Mouse (Mus musculus) CD4-positive, CD25-positive, alpha-beta regulatory T cell, adult 4 months (primary cell): ENCODE data around the gene Mroh2a. TPM values are rescaled to one million over a fixed set of nuclear protein-coding genes. Genes with fewer than 3 reads are reported as not detected.

Experiments used
- ATAC-seq: one replicate; pipeline ENCODE4 v1.8.0; 2017
- polyA plus RNA-seq, 2 experiments: library from polyadenylated mRNA; unstranded; fragments of 100-300 nt; shearing (Covaris generic); gene quantifications; one replicate each; pipeline ENCODE4 v1.2.1; 2017

Gene Mroh2a
- polyA plus RNA-seq, 2 experiments from 2014 or later = 1.4 to 1.6 TPM

GRCm38 (mm10) chr1:88297480-88298258 is 70.9 kb downstream of the Mroh2a start:
- ATAC-seq = no peak

DNA sequence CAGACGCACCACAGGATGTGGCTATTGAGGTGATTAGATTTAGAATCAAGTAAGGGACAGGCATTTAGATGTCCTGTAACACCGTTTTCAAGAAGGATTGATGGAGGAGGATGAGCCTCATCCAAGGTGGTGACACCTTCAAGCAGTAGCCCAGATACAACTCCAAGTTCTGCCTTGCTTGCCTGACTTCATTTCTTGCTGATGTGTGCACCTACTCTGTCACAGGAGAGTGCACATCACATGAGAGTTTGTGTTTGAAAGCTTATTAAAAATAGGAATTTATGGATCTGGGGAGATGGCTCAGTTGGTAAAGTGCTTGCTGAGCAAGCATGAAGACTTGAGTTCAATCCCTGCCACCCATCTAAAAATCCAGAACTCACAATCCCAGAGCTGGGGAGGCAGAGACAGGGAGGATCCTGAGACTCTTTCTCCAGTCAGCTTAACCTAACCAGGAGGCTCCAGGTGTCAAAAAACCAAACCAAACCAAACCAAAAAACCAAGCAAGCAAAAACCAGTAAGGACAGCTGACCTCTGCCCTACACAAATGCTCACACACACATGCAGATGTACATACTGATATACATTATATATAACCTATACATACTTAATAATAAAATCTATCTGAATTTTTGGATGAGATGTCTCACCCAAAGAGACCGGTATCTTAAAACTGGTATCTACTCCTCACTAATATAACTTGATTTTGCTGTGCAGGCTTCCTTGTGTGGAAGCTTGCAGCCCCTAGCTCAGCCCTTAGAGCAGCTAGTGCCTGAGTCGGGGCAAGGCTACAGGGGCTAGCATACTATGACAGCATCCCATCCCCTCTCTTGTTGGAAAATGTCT is 72.1 kb downstream of the Mroh2a start:
- no peak for ATAC-seq

DNA sequence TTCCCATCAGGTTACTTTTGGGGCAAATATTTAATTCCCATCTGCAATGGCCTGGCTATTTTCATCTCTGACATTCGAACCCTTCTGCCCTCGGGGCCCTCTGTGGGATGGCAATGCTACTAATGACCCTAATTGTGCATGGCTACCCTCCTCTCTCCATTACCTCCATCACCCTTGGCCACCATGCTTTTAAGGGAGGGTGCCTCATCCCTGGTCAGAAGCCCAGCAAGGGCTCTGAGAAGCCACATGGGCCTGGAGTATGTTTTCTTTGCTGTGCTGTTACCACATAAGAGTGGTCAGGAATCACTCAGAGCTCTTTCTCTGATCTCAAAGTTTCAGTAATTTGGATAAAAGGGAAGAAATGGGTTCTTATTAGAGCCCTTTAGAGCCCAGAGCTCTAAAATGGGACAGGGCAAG is 72.8 kb downstream of the Mroh2a start:
- ATAC-seq = no peak

GRCm38 (mm10) chr1:88300301-88301050 is 73.7 kb downstream of the Mroh2a start:
- ATAC-seq = no peak

DNA sequence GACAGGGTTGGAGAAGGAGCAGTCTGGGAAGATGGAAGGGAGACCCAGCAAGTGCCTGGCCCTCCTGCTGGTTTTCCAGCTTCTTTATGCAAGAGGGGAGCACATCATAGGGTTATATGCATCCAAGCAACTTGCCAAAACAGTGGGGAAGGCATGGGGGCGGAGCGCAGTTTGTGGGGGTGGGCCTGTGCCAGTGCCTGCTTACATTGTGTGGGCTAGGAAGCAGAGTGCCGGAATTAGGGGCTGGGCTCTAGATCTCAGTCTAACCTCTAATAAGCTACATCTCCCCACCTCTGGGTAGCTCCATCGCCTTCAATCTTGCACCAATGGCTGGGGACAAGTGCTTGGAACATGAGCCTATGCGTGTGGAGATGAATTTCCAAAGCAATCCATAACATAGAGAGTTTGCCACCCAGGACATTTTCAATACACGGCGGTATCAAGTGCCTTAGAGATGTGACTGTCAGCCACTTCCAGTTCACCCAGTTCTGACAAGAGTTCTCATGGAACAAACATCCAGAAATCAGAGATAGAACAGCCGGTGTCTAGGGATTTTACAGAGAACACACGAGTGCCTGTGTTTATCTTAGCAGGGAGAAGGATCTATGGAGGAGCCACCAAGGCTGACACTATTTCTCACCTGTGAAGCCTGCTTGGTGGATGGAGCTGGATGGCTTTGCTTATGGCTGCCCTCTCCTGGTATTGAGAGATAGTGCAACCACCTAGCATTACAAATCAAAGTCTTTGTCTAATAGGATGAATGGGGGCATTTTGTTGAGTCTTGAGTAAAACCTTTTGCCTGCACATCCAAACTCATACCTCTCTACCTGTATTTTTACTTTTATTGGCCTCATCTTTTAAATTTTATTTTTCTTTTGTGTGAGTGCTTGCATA is 74.6 kb downstream of the Mroh2a start:
- ATAC-seq = peak; percentile 63

- no peak for ATAC-seq
Measured at GRCm38 (mm10) chr1:88302057-88302740, 75.4 kb downstream of the Mroh2a start.

- no peak for ATAC-seq
Measured at GRCm38 (mm10) chr1:88303762-88304161, 77.0 kb downstream of the Mroh2a start.

DNA sequence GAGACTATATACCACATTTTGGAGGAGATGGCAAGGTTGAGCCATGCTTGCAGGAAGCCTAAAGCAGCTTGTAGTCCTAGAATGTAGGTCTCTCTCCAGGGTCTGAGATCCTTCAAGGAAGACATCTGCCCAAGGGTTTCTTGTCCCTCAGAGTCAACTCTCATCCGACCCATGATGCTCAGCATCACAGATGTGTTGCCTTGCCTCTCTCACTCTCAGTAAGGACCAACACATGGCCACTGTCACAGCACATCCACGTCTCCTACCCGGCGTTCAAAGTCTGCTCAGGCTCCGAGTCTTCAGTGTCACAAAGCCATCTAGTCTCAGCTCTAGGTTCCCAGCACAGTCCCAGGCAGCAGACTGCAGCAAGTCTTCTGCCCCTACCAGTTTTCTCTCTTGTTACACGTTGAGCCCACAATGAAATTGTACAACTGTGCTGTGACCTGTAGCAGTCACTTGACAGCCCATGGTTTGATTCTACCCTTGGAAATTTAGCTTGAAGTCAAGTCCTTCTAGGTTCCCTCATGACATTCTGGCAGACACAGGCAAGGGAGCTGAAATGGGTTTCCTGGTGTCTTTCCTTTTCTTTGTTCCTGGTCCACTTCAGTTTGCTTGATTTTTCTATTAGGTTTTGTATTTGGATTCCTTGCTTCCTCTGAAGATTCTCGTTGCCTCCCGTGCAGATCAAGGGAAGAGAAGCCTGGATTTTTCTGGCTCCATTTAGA is 77.6 kb downstream of the Mroh2a start:
- no peak for ATAC-seq

DNA sequence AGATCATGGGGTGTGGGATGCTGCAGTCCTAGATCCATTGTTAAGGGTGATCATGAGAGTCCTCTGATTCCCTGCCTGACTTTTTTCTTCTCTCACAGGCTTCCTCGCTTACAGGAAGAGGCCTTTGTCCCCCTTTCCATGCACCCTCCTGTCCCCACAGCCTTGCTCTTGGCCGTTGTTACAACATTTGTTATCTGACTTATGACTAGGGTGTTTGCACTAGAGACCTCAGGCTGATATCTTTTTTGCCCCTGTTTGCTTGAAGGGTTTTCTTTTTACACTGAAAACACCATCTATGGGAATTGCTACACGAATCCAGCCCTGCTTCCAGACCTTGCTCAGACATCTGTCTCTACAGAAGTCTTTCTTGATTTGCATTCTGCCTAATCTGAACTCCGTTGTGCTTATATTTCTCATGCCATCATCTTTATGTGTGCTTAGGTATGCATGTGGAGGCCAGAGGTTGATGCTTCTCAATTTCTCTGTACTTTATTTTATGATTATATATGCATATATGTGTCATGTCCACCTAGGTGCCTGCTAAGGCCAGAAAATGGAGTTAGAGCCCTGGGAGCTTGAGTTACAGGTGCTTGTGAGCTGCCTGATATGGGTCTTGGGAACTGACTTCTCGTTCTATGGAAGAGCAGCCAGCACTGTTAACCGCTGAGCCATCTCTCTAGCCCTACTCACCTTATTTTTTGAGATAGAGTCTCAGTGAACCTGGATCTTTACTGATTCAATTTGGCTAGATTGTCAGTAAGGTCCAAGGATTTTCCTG is 78.4 kb downstream of the Mroh2a start:
- no peak for ATAC-seq

DNA sequence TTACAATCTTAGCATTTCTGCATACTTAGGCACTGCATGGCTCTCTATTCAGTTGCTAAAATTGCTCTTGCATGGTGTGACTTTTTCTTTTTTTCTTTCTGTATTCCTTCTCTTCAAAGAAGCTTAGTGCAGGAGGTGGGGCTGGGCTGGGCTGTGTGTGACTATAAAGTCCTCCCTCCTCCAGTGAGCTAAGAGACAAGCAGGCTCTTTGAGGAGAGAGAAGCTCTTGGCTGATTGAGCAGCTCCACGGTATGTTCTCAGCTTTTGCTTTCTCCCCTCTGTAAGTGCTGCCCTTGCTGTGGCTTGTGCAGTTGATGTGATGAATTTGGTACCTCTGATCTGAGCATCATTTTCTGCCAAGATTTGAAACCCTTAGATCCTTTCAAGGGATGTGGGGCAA is 79.8 kb downstream of the Mroh2a start:
- no peak for ATAC-seq

GRCm38 (mm10) chr1:88307180-88307579 is 80.4 kb downstream of the Mroh2a start:
- no peak for ATAC-seq

- ATAC-seq = no peak
Measured at GRCm38 (mm10) chr1:88309020-88309419, 82.2 kb downstream of the Mroh2a start.

GRCm38 (mm10) chr1:88309905-88310304 is 83.1 kb downstream of the Mroh2a start:
- ATAC-seq = no peak

DNA sequence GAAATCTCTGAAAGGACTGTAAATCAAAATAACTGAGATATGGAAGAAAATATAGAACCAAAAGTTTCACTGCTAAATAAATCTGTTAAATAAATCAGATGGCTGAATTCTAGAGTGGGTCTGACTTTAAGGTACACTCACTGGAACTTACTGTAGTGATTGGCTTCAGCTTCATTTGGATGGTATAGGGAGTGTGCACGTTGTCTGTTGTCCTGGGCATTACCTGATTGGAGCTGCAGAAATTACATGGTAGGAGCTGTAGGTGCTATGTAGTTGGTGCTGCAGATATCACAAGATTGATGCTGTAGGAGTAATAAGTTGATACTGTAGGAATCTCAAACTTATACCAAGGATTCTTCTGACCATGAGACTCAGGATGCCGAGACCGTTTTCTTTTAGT is 83.6 kb downstream of the Mroh2a start:
- no peak for ATAC-seq

Other genes starting within 250 kb of the Mroh2a start
- 10 to 100 TPM; 24.5 to 28.5 TPM for gene Usp40, start 218.4 kb upstream of the Mroh2a start, polyA plus RNA-seq
- not detected for gene Ugt1a10, start 171.6 kb upstream of the Mroh2a start, polyA plus RNA-seq
- gene Ugt1a9, start 156.2 kb upstream of the Mroh2a start, polyA plus RNA-seq = not detected
- not detected for gene Ugt1a8, start 139.2 kb upstream of the Mroh2a start, polyA plus RNA-seq
- gene Ugt1a7c, start 131.9 kb upstream of the Mroh2a start, polyA plus RNA-seq = 1 to 10 TPM in 1 of 2 experiments, under 1 TPM in 1; 0.56 to 1.2 TPM
- gene Ugt1a6b, start 123.7 kb upstream of the Mroh2a start, polyA plus RNA-seq = not detected
- gene Ugt1a6a, start 92.2 kb upstream of the Mroh2a start, polyA plus RNA-seq = under 1 TPM; 0.13 to 0.75 TPM
- not detected for gene Ugt1a5, start 61.0 kb upstream of the Mroh2a start, polyA plus RNA-seq
- not detected for gene Ugt1a2, start 26.4 kb upstream of the Mroh2a start, polyA plus RNA-seq
- gene Dnajb3, start 21.2 kb upstream of the Mroh2a start, polyA plus RNA-seq = under 1 TPM; 0.63 to 0.73 TPM
- gene Ugt1a1, start 15.0 kb upstream of the Mroh2a start, polyA plus RNA-seq = not detected
- gene Hjurp, start 50.6 kb downstream of the Mroh2a start, polyA plus RNA-seq = 10 to 100 TPM; 56.6 to 72.9 TPM
- not detected for gene Trpm8, start 50.7 kb downstream of the Mroh2a start, polyA plus RNA-seq
- gene Spp2, start 180.0 kb downstream of the Mroh2a start, polyA plus RNA-seq = not detected